19 mouse cellular contexts compared by ENCODE assay signal in the genomic region with DNA sequence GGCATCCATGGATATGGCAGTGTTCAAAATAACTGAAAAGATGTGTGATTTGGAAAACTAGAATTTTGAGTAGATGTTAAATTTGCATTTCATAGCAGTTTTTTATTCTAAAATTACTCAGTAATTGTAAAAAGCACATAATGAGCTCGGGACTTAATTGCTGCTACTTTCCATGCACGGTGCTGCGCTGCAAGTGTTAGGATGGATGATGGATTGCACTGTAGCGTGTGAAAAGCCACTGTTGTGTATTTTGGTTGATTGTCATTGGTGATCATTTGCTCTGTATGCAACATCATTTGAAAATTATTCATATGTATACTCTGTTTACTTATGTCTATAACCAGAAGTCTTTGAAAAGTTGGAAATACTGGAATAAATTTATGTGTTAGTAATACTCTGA.
"Had no signal": no experiment of that assay in that cellular context is flagged by ENCODE, and none has a peak within 500 bp of the region (broad histone marks: within the 10 kb centered on the region; RNA-seq: fewer than 3 reads in every experiment).

No protein-coding gene starts in this region.

- H3K36me3 ChIP-seq: midbrain, embryonic 10.5 days; midbrain, embryonic 12.5 days; neural tube, embryonic 13.5 days; neural tube, embryonic 15.5 days had no signal

- H3K9ac ChIP-seq: liver, embryonic 14.5 days; midbrain, embryonic 12.5 days; neural tube, embryonic 13.5 days; neural tube, embryonic 15.5 days had no signal

- DNase-seq: lung, adult 18-20 months; lung, postnatal 14 days; lung, postnatal 4 days; midbrain, embryonic 14.5 days; retina, postnatal 1 day; right cerebral cortex, adult 18-20 months; right cerebral cortex, postnatal 25 days; right cerebral cortex, postnatal 4 days; spleen, adult 18-20 months; thymus, adult 18-20 months; thymus, postnatal 14 days; thymus, postnatal 36 days had no signal

- H3K4me2 ChIP-seq: midbrain, embryonic 12.5 days; neural tube, embryonic 13.5 days; neural tube, embryonic 15.5 days had no signal

- H3K27me3 ChIP-seq: midbrain, embryonic 12.5 days; neural tube, embryonic 13.5 days; neural tube, embryonic 15.5 days had no signal

- H3K27ac ChIP-seq: liver, embryonic 14.5 days; midbrain, embryonic 10.5 days; midbrain, embryonic 12.5 days; neural tube, embryonic 13.5 days; neural tube, embryonic 15.5 days had no signal

- H3K9me3 ChIP-seq: midbrain, embryonic 10.5 days; midbrain, embryonic 12.5 days; neural tube, embryonic 13.5 days; neural tube, embryonic 15.5 days had no signal

- H3K4me3 ChIP-seq: midbrain, embryonic 10.5 days; midbrain, embryonic 12.5 days; myocyte; neural tube, embryonic 13.5 days; neural tube, embryonic 15.5 days had no signal

- ATAC-seq: midbrain, embryonic 16.5 days had no signal

- H3K4me1 ChIP-seq: midbrain, embryonic 10.5 days; midbrain, embryonic 12.5 days; neural tube, embryonic 13.5 days; neural tube, embryonic 15.5 days had no signal
